ENCODE assay signal across 8 mouse cellular contexts in the genomic region with DNA sequence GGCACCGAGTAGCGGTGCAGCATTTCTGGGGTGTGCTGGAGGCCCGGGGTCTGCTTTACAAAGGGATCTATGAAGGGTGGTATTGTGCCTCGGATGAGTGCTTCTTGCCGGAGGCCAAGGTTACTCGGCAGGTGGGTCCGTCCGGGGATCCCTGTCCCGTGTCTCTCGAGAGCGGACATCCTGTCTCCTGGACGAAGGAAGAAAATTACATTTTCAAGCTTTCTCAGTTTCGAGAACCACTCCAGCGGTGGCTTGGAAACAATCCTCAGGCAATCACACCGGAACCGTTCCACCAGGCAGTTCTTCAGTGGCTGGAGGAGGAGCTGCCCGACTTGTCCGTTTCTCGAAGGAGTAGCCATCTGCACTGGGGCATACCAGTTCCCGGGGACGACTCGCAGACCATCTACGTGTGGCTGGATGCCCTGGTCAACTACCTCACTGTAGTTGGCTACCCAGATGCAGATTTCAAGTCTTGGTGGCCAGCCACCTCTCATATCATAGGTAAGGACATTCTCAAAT. TPM values are rescaled to one million over a fixed set of nuclear protein-coding genes. Genes with fewer than 3 reads are reported as not detected.
DNase-seq lines count a peak whose midpoint lies in the region; ATAC-seq and TF ChIP-seq lines count a peak whose summit lies in the region.

No protein-coding gene starts in this region.

- H3K27ac ChIP-seq in neural tube, embryonic 11.5 days (ENCODE audit: low read depth, low read length), result peak overlapping the region; percentile 60; the same call in 1 of the 2 replicates
- H3K27ac ChIP-seq in forebrain, embryonic 12.5 days, result peak overlapping the region; percentile 81
- peak overlapping the region; percentile 63; the same call in 1 of the 2 replicates for H3K27ac ChIP-seq in intestine, embryonic 16.5 days (ENCODE audit: low read length)
- H3K27ac ChIP-seq in lung, postnatal 0 days (ENCODE audit: low read length), result peak overlapping the region; percentile 78
- H3K27ac ChIP-seq in stomach, postnatal 0 days (replicated peaks), result peak overlapping the region; percentile 83

- H3K4me1 ChIP-seq in neural tube, embryonic 11.5 days (ENCODE audit: control insufficient read depth, insufficient read depth, low read length), result peaks cover 10% of the 10 kb centered on the region; the same call in 1 of the 2 replicates
- peaks cover 22% of the 10 kb centered on the region for H3K4me1 ChIP-seq in forebrain, embryonic 12.5 days
- H3K4me1 ChIP-seq in intestine, embryonic 16.5 days (ENCODE audit: control insufficient read depth, insufficient read depth, low read length), result peaks cover 14% of the 10 kb centered on the region
- peaks cover 16% of the 10 kb centered on the region for H3K4me1 ChIP-seq in lung, postnatal 0 days (ENCODE audit: insufficient read depth, low read depth, low read length)
- peaks cover 11% of the 10 kb centered on the region for H3K4me1 ChIP-seq in stomach, postnatal 0 days (replicated peaks; ENCODE audit: control insufficient read depth, insufficient read depth)

- DNase-seq in neural tube, embryonic 11.5 days (ENCODE audit: low spot score), result no peak
- no peak for DNase-seq in neural tube, embryonic 10.5 days (ENCODE audit: extremely low spot score, low spot score)
- DNase-seq in c-Kit-negative CD71-positive TER-119-positive erythroid progenitor cells, embryonic 14.5 days (ENCODE audit: low read depth, low spot score), result peak; percentile 17
- DNase-seq in lung, postnatal 0 days (ENCODE audit: low spot score), result no peak
- peak; percentile 32 for DNase-seq in stomach, postnatal 0 days (ENCODE audit: low spot score)
- DNase-seq in layer of hippocampus, postnatal 25 days (ENCODE audit: extremely low spot score in 1 of 2, low spot score in 1 of 2), result no peak

- no peak for TF ChIP-seq EP300 in lung, postnatal 0 days (IDR thresholded peaks at IDR 0.05)
- no peak for TF ChIP-seq EP300 in stomach, postnatal 0 days (optimal IDR thresholded peaks at IDR 0.05)

- peak overlapping the region; percentile 62 for H3K9ac ChIP-seq in neural tube, embryonic 11.5 days (ENCODE audit: low read length)
- peak overlapping the region; percentile 73 for H3K9ac ChIP-seq in forebrain, embryonic 12.5 days
- peak overlapping the region; percentile 80 for H3K9ac ChIP-seq in intestine, embryonic 16.5 days (ENCODE audit: low read depth, low read length)
- peak overlapping the region; percentile 60 for H3K9ac ChIP-seq in lung, postnatal 0 days (replicated peaks; ENCODE audit: low read depth)
- H3K9ac ChIP-seq in stomach, postnatal 0 days (ENCODE audit: low read length), result peak overlapping the region; percentile 79

- H3K4me2 ChIP-seq in neural tube, embryonic 11.5 days (ENCODE audit: low read depth), result peak overlapping the region; percentile 96
- H3K4me2 ChIP-seq in forebrain, embryonic 12.5 days, result peak overlapping the region; percentile 93
- peak overlapping the region; percentile 90 for H3K4me2 ChIP-seq in intestine, embryonic 16.5 days (ENCODE audit: low read depth, low read length)
- peak overlapping the region; percentile 94 for H3K4me2 ChIP-seq in lung, postnatal 0 days (replicated peaks; ENCODE audit: low read depth, low read length)
- H3K4me2 ChIP-seq in stomach, postnatal 0 days (replicated peaks; ENCODE audit: low read depth), result peak overlapping the region; percentile 93

- H3K27me3 ChIP-seq in neural tube, embryonic 11.5 days (ENCODE audit: control insufficient read depth, insufficient read depth, low read length), result no peaks in the 10 kb centered on the region
- H3K27me3 ChIP-seq in forebrain, embryonic 12.5 days, result 0 out of 2 replicates have a peak, but pooled peaks cover 4% of the 10 kb centered on the region
- no peaks in the 10 kb centered on the region for H3K27me3 ChIP-seq in intestine, embryonic 16.5 days (replicated peaks; ENCODE audit: control insufficient read depth, insufficient read depth, low read length)
- no peaks in the 10 kb centered on the region for H3K27me3 ChIP-seq in lung, postnatal 0 days (replicated peaks; ENCODE audit: insufficient read depth, low read length)
- H3K27me3 ChIP-seq in stomach, postnatal 0 days (ENCODE audit: control insufficient read depth, insufficient read depth, low read length), result no peaks in the 10 kb centered on the region

- ATAC-seq in neural tube, embryonic 11.5 days (ENCODE audit: insufficient read depth, low FRiP score, low TSS enrichment), result peak; percentile 58
- ATAC-seq in forebrain, embryonic 12.5 days (ENCODE audit: low FRiP score), result peak; percentile 58; the same call in 1 of the 2 replicates
- ATAC-seq in intestine, embryonic 16.5 days, result peak; percentile 50
- ATAC-seq in lung, postnatal 0 days, result no peak
- no peak for ATAC-seq in stomach, postnatal 0 days (ENCODE audit: low FRiP score, low TSS enrichment)

- under 1% methylated on average over 23 of the region's 23 CpGs for WGBS in neural tube, embryonic 11.5 days
- WGBS in forebrain, embryonic 12.5 days, result under 1% methylated on average over 23 of the region's 23 CpGs
- WGBS in intestine, embryonic 16.5 days, result under 1% methylated on average over 23 of the region's 23 CpGs
- 3% methylated on average over 23 of the region's 23 CpGs for WGBS in lung, postnatal 0 days
- WGBS in stomach, postnatal 0 days, result under 1% methylated on average over 23 of the region's 23 CpGs

- no peaks in the 10 kb centered on the region for H3K9me3 ChIP-seq in neural tube, embryonic 11.5 days (ENCODE audit: control insufficient read depth, low read length)
- no peaks in the 10 kb centered on the region for H3K9me3 ChIP-seq in forebrain, embryonic 12.5 days
- H3K9me3 ChIP-seq in intestine, embryonic 16.5 days (ENCODE audit: control insufficient read depth, low read length), result no peaks in the 10 kb centered on the region
- no peaks in the 10 kb centered on the region for H3K9me3 ChIP-seq in lung, postnatal 0 days (ENCODE audit: low read length)
- H3K9me3 ChIP-seq in stomach, postnatal 0 days (ENCODE audit: control insufficient read depth, low read length), result no peaks in the 10 kb centered on the region

- H3K36me3 ChIP-seq in neural tube, embryonic 11.5 days (ENCODE audit: control insufficient read depth, insufficient read depth, low read length), result no peaks in the 10 kb centered on the region
- no peaks in the 10 kb centered on the region for H3K36me3 ChIP-seq in forebrain, embryonic 12.5 days (replicated peaks)
- H3K36me3 ChIP-seq in intestine, embryonic 16.5 days (ENCODE audit: control insufficient read depth, insufficient read depth, low read length), result no peaks in the 10 kb centered on the region
- no peaks in the 10 kb centered on the region for H3K36me3 ChIP-seq in lung, postnatal 0 days (ENCODE audit: insufficient read depth, low read length)
- no peaks in the 10 kb centered on the region for H3K36me3 ChIP-seq in stomach, postnatal 0 days (ENCODE audit: control insufficient read depth, insufficient read depth, low read length)

- peak overlapping the region; percentile 81 for H3K4me3 ChIP-seq in neural tube, embryonic 11.5 days (ENCODE audit: low read depth, low read length)
- H3K4me3 ChIP-seq in forebrain, embryonic 12.5 days (replicated peaks), result peak overlapping the region; percentile 74
- H3K4me3 ChIP-seq in intestine, embryonic 16.5 days (ENCODE audit: low read length), result peak overlapping the region; percentile 87
- peak overlapping the region; percentile 70 for H3K4me3 ChIP-seq in lung, postnatal 0 days (ENCODE audit: low read depth, low read length)
- H3K4me3 ChIP-seq in stomach, postnatal 0 days (ENCODE audit: low read depth, low read length), result peak overlapping the region; percentile 75

- TF ChIP-seq CTCF in lung, postnatal 0 days (IDR thresholded peaks at IDR 0.05), result no peak
- TF ChIP-seq CTCF in stomach, postnatal 0 days (IDR thresholded peaks at IDR 0.05; ENCODE audit: low read depth), result no peak

RNA-seq across cellular contexts. Expression of a gene that starts 0.7 kb away (rescaled TPM):
- 2.6 and 3.6 TPM in 2 replicates for polyA plus RNA-seq in neural tube, embryonic 11.5 days (2014; fragmentation: Nextera tagmentation; extraction: Ambion mirVana)
- 4.0 and 4.7 TPM in 2 replicates for polyA plus RNA-seq in forebrain, embryonic 12.5 days (2016; fragmentation: Nextera tagmentation; extraction: Ambion mirVana)
- 5.2 and 5.4 TPM in 2 replicates for polyA plus RNA-seq in intestine, embryonic 16.5 days (2015; fragmentation: Nextera tagmentation; extraction: Ambion mirVana)
- 1.3 and 1.4 TPM in 2 replicates for polyA plus RNA-seq in lung, postnatal 0 days (2015; fragmentation: Nextera tagmentation; extraction: Ambion mirVana)
- polyA plus RNA-seq in stomach, postnatal 0 days (2015; fragmentation: Nextera tagmentation; extraction: Ambion mirVana), result 1.7 and 2.0 TPM in 2 replicates
- 1 to 10 TPM; 8.2 to 9.8 TPM for total RNA-seq in layer of hippocampus, postnatal 25 days (2021)

RNA-seq across cellular contexts. Expression of a gene that starts 11.1 kb away (rescaled TPM):
- 12.3 and 14.2 TPM in 2 replicates for polyA plus RNA-seq in neural tube, embryonic 11.5 days (2014; fragmentation: Nextera tagmentation; extraction: Ambion mirVana)
- 10.8 and 11.4 TPM in 2 replicates for polyA plus RNA-seq in forebrain, embryonic 12.5 days (2016; fragmentation: Nextera tagmentation; extraction: Ambion mirVana)
- 7.0 and 7.1 TPM in 2 replicates for polyA plus RNA-seq in intestine, embryonic 16.5 days (2015; fragmentation: Nextera tagmentation; extraction: Ambion mirVana)
- 13.6 and 13.9 TPM in 2 replicates for polyA plus RNA-seq in lung, postnatal 0 days (2015; fragmentation: Nextera tagmentation; extraction: Ambion mirVana)
- polyA plus RNA-seq in stomach, postnatal 0 days (2015; fragmentation: Nextera tagmentation; extraction: Ambion mirVana), result 3.0 TPM in 2 replicates
- total RNA-seq in layer of hippocampus, postnatal 25 days (2021), result 10 to 100 TPM; 32.0 to 33.8 TPM

Comparison
In these comparisons a context has a peak if more than half of its experiments do, and no peak if none do; other contexts are left out.
1. ATAC-seq: peak in neural tube, embryonic 11.5 days (single experiment), forebrain, embryonic 12.5 days (single experiment) and intestine, embryonic 16.5 days (single experiment); none in lung, postnatal 0 days (single experiment) and stomach, postnatal 0 days (single experiment).
2. DNase-seq: peak in c-Kit-negative CD71-positive TER-119-positive erythroid progenitor cells, embryonic 14.5 days (single experiment) and stomach, postnatal 0 days (single experiment); none in neural tube, embryonic 11.5 days (single experiment), neural tube, embryonic 10.5 days (single experiment), lung, postnatal 0 days (single experiment) and layer of hippocampus, postnatal 25 days (0 of 2).
3. Peak in every context shown above with its lines, with median percentiles within 50 percentile points of each other: H3K27ac ChIP-seq, H3K4me2 ChIP-seq, H3K4me3 ChIP-seq and H3K9ac ChIP-seq.